Mouse (Mus musculus) midbrain, embryonic 15.5 days (tissue): ENCODE results near the gene Klf16. TPM values are rescaled to one million over a fixed set of nuclear protein-coding genes. Genes with fewer than 3 reads are reported as not detected.
A peak's percentile ranks its signal among the peaks of the same experiment; 100 is the strongest.

Experiments used
- ATAC-seq: fragments of 200-750 bp; cut with Nextera tagmentation; replicated peaks from 2 replicates; pipeline ENCODE4 v1.8.0; 2017; ENCODE audit warnings: moderate TSS enrichment
- H3K27ac ChIP-seq: fragments of 300-500 bp; sonication (generic); 2 replicates; pipeline ENCODE4 v1.5.1; 2015; ENCODE audit warnings: mild to moderate bottlenecking, inconsistent platforms
- H3K27me3 ChIP-seq: fragments of 300-500 bp; sonication (generic); replicated peaks from 2 replicates; pipeline ENCODE4 v1.6.1; 2015; ENCODE audit warnings: inconsistent platforms
- H3K36me3 ChIP-seq: fragments of 300-500 bp; sonication (generic); replicated peaks from 2 replicates; pipeline ENCODE4 v1.6.1; 2015; ENCODE audit warnings: inconsistent platforms
- H3K4me1 ChIP-seq: fragments of 300-500 bp; sonication (generic); 2 replicates; pipeline ENCODE4 v1.6.1; 2015; ENCODE audit warnings: inconsistent platforms
- H3K4me2 ChIP-seq: fragments of 300-500 bp; sonication (generic); 2 replicates; pipeline ENCODE4 v1.6.1; 2015; ENCODE audit warnings: inconsistent platforms, mild to moderate bottlenecking, moderate library complexity
- H3K4me3 ChIP-seq: fragments of 300-500 bp; sonication (generic); 2 replicates; pipeline ENCODE4 v1.5.1; 2015; ENCODE audit warnings: mild to moderate bottlenecking, inconsistent platforms
- H3K9ac ChIP-seq: fragments of 300-500 bp; sonication (generic); 2 replicates; pipeline ENCODE4 v1.6.1; 2015; ENCODE audit warnings: mild to moderate bottlenecking, inconsistent platforms
- H3K9me3 ChIP-seq: fragments of 300-500 bp; sonication (generic); 2 replicates; pipeline ENCODE4 v1.6.1; 2016; ENCODE audit warnings: inconsistent platforms
- WGBS: fragments of 180-500 bp; shearing (Covaris S2); methylation state at CpG from one replicate; pipeline ENCODE4 v1.1.7; 2015; ENCODE audit warnings: mixed read lengths; 5-methylcytosine and 5-hydroxymethylcytosine counted together
- polyA plus RNA-seq: library from polyadenylated mRNA; unstranded; fragments of >200 nt; fragmentation: Nextera tagmentation; extraction: Ambion mirVana; gene quantifications from 2 replicates; pipeline ENCODE4 v1.2.1, GENCODE M21; 2015

Klf16 gene
- polyA plus RNA-seq, 1 experiment from 2014 or later = 6.0 TPM

GRCm38 (mm10) chr10:80583047-80583446, 5.9 kb upstream of the Klf16 start:
- H3K4me2 ChIP-seq = no peak overlapping the region
- WGBS = 88% methylated on average over 5 of the region's 5 CpGs
- no peaks in the 10 kb centered on the region for H3K36me3 ChIP-seq
- peaks cover 20% of the 10 kb centered on the region for H3K4me1 ChIP-seq
- no peak overlapping the region for H3K9ac ChIP-seq
- no peaks in the 10 kb centered on the region for H3K9me3 ChIP-seq
- no peak overlapping the region for H3K4me3 ChIP-seq
- ATAC-seq = no peak
- H3K27me3 ChIP-seq = no peaks in the 10 kb centered on the region
- no peak overlapping the region for H3K27ac ChIP-seq

DNA sequence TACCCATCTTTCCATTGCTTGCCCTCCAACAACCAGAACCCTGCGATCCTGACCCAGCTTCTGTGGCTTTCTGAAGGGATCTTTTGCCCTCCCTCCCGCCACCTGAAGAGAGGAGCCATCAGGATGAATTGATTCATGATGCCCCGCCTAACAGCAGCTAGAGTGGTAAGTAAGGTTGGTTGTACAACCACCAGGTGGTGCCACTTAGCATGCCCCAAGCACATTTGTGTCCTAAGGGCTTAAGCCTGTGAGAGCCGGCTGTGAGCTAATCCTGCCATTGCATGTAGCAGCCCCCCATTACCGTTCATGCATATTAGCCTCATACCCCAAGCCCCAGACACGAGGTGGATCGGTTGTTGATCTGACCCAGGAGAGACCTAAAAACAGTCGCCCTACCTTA, 1.8 kb upstream of the Klf16 start:
- no peaks in the 10 kb centered on the region for H3K9me3 ChIP-seq
- 4% methylated on average over 8 of the region's 8 CpGs for WGBS

DNA sequence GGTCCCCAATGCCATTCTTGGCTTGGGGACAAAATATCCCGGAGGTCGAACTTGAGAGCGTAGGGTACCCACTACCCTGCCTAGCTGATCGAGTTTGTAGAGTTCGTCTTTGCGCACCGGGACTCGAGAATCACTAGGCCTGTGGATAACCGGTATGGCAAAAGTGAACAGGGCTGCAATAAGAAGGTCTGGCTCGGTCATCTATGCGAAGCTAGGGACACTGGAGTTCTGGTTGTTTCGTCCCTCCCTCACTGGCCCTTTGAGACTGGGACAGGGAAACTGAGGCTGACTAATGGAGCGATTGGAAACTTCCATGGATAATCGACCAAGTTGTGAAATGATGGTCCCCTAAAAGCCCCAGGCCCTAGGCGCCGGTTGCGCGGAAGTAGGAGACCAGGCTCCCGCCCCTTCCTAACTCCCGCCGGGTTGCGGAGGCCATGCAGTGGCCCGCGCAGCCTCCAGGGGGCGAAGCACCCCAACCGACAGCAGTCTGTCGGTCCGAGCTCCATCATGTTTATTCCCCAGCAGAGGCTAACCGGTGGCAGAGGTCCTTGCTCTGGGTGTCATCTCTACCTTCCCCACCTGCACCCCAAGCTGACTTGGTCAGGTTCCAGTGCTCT, 1.1 kb upstream of the Klf16 start:
- peak overlapping the region; percentile 82 for H3K27ac ChIP-seq
- no peaks in the 10 kb centered on the region for H3K27me3 ChIP-seq
- H3K4me2 ChIP-seq = peak overlapping the region; percentile 85
- peak overlapping the region; percentile 64 for H3K4me3 ChIP-seq
- WGBS = under 1% methylated on average over 29 of the region's 29 CpGs
- peak overlapping the region; percentile 57; the same call in 1 of the 2 replicates for H3K9ac ChIP-seq
- H3K4me1 ChIP-seq = peaks cover 41% of the 10 kb centered on the region
- no peaks in the 10 kb centered on the region for H3K36me3 ChIP-seq
- ATAC-seq = 0 out of 2 replicates have a peak, but pooled peaks have one; percentile 6
- H3K9me3 ChIP-seq = no peaks in the 10 kb centered on the region

More for the DNA sequence above, 1.8 kb upstream of the Klf16 start:
- Histone ChIP-seq H3K27ac (no peak overlapping the region), H3K36me3 (no peaks in the 10 kb centered on the region), H3K27me3 (no peaks in the 10 kb centered on the region), H3K4me1 (peaks cover 36% of the 10 kb centered on the region), H3K9ac (no peak overlapping the region), H3K4me3 (no peak overlapping the region), H3K4me2 (peak overlapping the region; percentile 85; the same call in 1 of the 2 replicates)
- ATAC-seq = no peak

DNA sequence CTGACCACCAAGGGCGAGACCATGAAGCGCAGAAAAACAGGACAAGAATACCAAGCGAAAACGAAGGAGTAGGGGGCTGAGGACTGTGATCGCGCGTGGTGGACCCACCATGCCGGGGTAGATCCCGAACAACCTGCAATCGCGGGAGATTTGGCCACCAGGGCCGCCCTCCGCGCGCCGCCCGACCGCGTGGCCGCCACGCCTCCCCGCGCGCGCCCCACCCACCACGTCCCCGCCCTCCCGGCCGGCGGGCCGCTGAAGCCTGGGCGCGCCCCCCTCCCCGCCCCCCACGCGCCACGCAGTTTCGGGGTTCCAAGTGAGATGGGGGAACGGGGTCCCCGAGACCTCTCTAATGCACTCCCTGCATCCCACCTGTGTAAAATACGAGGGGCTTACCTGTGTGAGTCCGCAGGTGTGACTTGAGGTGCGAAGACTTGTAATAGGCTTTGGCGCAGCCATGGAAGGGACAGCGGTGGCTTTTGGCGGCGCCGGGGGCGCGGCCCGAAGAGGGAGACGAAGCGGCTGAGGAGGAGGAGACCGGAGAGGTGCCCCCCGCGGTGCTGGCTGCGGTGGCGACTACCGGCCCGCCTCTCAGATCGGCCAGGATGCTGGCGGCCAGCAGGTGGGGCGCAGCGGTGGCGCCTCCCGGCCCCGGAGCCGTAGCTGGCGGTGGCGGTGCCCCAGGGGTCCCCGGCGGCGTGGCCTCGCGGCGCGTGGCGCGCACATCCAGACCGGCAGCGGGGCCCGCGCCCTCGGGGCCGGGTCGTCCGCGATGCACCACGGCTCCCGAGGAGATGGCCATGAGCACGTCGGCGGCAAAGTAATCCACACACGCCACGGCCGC, 548 bp downstream of the Klf16 start:
- Histone ChIP-seq H3K36me3 (no peaks in the 10 kb centered on the region), H3K27ac (peak overlapping the region; percentile 82), H3K9me3 (no peaks in the 10 kb centered on the region), H3K4me3 (peak overlapping the region; percentile 64), H3K9ac (peak overlapping the region; percentile 57), H3K4me1 (peaks cover 44% of the 10 kb centered on the region), H3K4me2 (peak overlapping the region; percentile 85), H3K27me3 (no peaks in the 10 kb centered on the region)
- under 1% methylated on average over 86 of the region's 96 CpGs for WGBS
- ATAC-seq = no peak; the same call in 1 of the 2 replicates

- H3K9ac ChIP-seq = peak overlapping the region; percentile 57
- no peaks in the 10 kb centered on the region for H3K9me3 ChIP-seq
- no peak for ATAC-seq
- H3K4me2 ChIP-seq = peak overlapping the region; percentile 85
- H3K4me1 ChIP-seq = peaks cover 51% of the 10 kb centered on the region
- H3K4me3 ChIP-seq = peak overlapping the region; percentile 64
- no peaks in the 10 kb centered on the region for H3K27me3 ChIP-seq
- 16% methylated on average over 17 of the region's 17 CpGs for WGBS
- H3K27ac ChIP-seq = no peak overlapping the region
- no peaks in the 10 kb centered on the region for H3K36me3 ChIP-seq
Measured at GRCm38 (mm10) chr10:80575925-80576324, 1.2 kb downstream of the Klf16 start.

DNA sequence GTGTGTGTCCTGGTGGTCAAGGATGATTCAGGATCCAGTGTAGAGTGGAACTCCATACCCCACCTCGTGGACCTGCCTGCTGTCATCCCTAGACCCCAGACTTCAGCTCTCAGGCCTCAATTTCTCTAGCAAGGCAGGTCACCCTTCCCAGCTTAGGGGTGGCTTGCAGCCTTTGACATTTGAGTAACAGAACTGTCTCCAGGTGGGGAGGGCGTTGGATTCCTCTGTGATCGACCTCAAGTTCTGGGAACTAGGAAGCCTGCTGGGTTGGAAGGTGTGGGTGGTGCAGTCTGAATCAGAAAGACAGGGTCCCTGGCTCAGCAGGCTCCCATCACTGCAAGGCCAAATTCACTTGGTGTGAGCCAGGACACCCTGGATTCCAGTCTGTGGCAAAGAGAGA, 2.2 kb downstream of the Klf16 start:
- ATAC-seq = no peak
- H3K27me3 ChIP-seq = no peaks in the 10 kb centered on the region
- no peaks in the 10 kb centered on the region for H3K9me3 ChIP-seq
- no peak overlapping the region for H3K9ac ChIP-seq
- no peak overlapping the region for H3K27ac ChIP-seq
- WGBS = 78% methylated on average over 3 of the region's 3 CpGs
- H3K4me3 ChIP-seq = no peak overlapping the region
- peak overlapping the region; percentile 85 for H3K4me2 ChIP-seq
- H3K36me3 ChIP-seq = no peaks in the 10 kb centered on the region
- H3K4me1 ChIP-seq = peaks cover 57% of the 10 kb centered on the region

GRCm38 (mm10) chr10:80573944-80574343, 3.2 kb downstream of the Klf16 start:
- Histone ChIP-seq H3K27ac (no peak overlapping the region), H3K4me1 (peaks cover 54% of the 10 kb centered on the region), H3K36me3 (no peaks in the 10 kb centered on the region), H3K4me2 (no peak overlapping the region), H3K27me3 (no peaks in the 10 kb centered on the region), H3K9me3 (no peaks in the 10 kb centered on the region), H3K4me3 (no peak overlapping the region), H3K9ac (no peak overlapping the region)
- WGBS = 42% methylated on average over 9 of the region's 9 CpGs
- ATAC-seq = no peak

GRCm38 (mm10) chr10:80572477-80572876, 4.6 kb downstream of the Klf16 start:
- Histone ChIP-seq H3K9me3 (no peaks in the 10 kb centered on the region), H3K9ac (no peak overlapping the region), H3K27me3 (no peaks in the 10 kb centered on the region), H3K27ac (no peak overlapping the region), H3K4me2 (no peak overlapping the region), H3K4me3 (no peak overlapping the region), H3K36me3 (no peaks in the 10 kb centered on the region), H3K4me1 (peaks cover 47% of the 10 kb centered on the region)
- 89% methylated on average over 2 of the region's 2 CpGs for whole genome bisulfite sequencing
- no peak for ATAC-seq

DNA sequence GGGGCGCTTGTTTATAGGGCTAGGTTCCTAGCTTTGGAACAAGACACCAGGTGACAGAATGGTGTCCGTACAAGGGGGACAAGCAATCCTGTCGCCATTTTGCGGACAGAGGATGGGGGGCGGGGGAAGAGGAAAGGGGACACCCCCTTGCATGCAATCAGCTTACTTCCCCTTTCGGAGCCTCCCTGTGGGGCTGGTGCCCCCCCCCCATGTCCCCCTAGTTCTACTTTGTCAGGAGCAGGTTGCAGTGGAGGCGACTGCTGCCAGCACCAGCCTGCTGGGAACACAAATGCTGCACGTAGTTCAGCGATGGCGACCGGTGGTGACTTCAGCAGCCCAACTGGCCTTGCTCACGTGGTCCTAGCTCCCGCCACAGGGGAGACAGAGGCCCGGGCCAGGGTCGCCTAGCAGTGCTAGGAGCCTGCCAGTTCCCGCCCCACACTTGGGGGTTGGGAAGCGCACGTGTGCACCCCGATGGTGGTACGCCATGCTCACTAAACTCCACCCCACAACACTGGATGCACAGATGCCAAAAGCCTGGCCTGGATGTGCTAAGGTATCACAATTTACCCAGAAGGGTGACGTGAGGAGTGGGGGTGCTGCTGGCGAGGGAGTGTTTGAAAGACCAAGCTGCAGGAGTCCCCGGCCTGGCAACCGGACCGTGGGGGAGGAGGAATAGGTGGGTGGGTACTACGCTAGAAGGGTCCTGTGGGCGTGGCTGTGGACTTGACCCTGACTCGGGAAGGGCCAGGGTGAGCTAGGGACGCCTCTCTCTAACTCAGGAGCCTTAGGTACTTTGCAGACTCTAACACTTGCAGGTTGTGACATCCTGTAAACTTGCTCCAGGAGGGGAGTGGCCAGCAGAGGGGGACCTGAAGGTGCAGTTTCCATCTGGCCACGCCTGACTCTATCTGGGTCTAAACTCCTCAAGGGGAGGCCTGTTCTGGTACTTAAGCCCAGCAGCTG, 6.0 kb downstream of the Klf16 start:
- 23% methylated on average over 30 of the region's 30 CpGs for WGBS
- H3K4me2 ChIP-seq = peak overlapping the region; percentile 36
- H3K27ac ChIP-seq = no peak overlapping the region
- no peak overlapping the region for H3K4me3 ChIP-seq
- no peaks in the 10 kb centered on the region for H3K9me3 ChIP-seq
- peak overlapping the region; percentile 11; the same call in 1 of the 2 replicates for H3K9ac ChIP-seq
- peaks cover 56% of the 10 kb centered on the region for H3K4me1 ChIP-seq
- no peaks in the 10 kb centered on the region for H3K36me3 ChIP-seq
- ATAC-seq = no peak
- H3K27me3 ChIP-seq = no peaks in the 10 kb centered on the region

DNA sequence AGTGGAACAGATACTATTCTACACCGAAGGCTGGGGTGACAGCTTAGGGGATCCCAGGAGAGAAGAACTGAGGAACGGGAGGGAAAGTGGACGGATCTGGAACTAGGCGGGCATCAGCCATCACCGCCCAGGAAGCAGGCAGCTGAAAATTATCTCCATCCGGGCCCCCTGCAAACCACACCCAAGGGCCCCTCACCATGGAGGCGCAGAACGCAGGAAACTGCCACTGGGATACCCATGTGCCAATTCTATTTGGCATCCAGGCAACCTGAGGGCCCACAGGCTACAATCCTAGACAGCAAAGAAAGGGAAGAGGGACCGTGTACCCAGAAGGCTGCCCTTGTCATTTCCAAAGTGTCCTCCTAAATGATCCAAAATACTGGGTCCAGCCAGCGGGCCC, 6.7 kb downstream of the Klf16 start:
- Histone ChIP-seq H3K4me3 (no peak overlapping the region), H3K27ac (no peak overlapping the region), H3K4me1 (peaks cover 50% of the 10 kb centered on the region), H3K9me3 (no peaks in the 10 kb centered on the region), H3K36me3 (no peaks in the 10 kb centered on the region), H3K27me3 (no peaks in the 10 kb centered on the region), H3K4me2 (peak overlapping the region; percentile 36; the same call in 1 of the 2 replicates), H3K9ac (peak overlapping the region; percentile 11; the same call in 1 of the 2 replicates)
- no peak for ATAC-seq
- WGBS = 89% methylated on average over 10 of the region's 10 CpGs

DNA sequence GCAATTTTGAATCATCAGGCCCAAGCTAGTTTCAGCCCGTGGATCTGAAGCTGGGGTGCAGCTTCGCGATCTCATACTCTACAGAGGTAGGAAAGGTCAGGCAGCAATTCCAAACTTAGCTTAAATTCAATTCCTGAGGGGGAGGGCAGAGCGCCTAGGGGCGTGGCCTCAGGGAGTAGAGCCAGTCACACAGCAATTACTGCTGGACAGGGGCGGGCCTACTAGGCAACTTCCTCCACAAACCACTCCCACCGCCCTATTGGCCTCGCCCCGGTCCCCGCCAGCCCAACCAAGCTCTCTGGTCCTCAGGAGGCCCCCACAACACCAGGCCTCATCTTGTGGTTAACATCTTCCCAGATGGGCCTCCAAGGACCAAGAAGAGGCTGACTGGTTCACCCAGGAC, 7.5 kb downstream of the Klf16 start:
- no peak overlapping the region for H3K4me2 ChIP-seq
- H3K4me3 ChIP-seq = no peak overlapping the region
- no peak overlapping the region for H3K27ac ChIP-seq
- no peak overlapping the region for H3K9ac ChIP-seq
- H3K9me3 ChIP-seq = no peaks in the 10 kb centered on the region
- H3K36me3 ChIP-seq = no peaks in the 10 kb centered on the region
- WGBS = 37% methylated on average over 10 of the region's 10 CpGs
- no peaks in the 10 kb centered on the region for H3K27me3 ChIP-seq
- H3K4me1 ChIP-seq = peaks cover 42% of the 10 kb centered on the region
- ATAC-seq = no peak

GRCm38 (mm10) chr10:80568876-80569275, 8.2 kb downstream of the Klf16 start:
- ATAC-seq = no peak
- H3K4me1 ChIP-seq = peaks cover 34% of the 10 kb centered on the region
- WGBS = 96% methylated on average over 29 of the region's 29 CpGs
- no peaks in the 10 kb centered on the region for H3K36me3 ChIP-seq
- H3K9me3 ChIP-seq = no peaks in the 10 kb centered on the region
- H3K4me2 ChIP-seq = no peak overlapping the region
- H3K27ac ChIP-seq = no peak overlapping the region
- H3K4me3 ChIP-seq = no peak overlapping the region
- no peaks in the 10 kb centered on the region for H3K27me3 ChIP-seq
- no peak overlapping the region for H3K9ac ChIP-seq
